Mouse (Mus musculus) megakaryocyte, embryonic 14.5 days (primary cell): ENCODE measurements around the gene Vmn1r195. TPM values are rescaled to one million over a fixed set of nuclear protein-coding genes. Genes with fewer than 3 reads are reported as not detected.
"Not testable (repeated sequence)": the region's sequence is repeated elsewhere in the genome, so short reads cannot be mapped to it uniquely, and the experiment has no call there.

Experiments
- H3K27me3 ChIP-seq: replicated peaks from 2 replicates; pipeline ENCODE3; 2012; ENCODE audit warnings: inconsistent platforms
- H3K36me3 ChIP-seq: replicated peaks from 2 replicates; pipeline ENCODE3; 2012; ENCODE audit warnings: low read length, inconsistent platforms, mixed read lengths
- H3K4me1 ChIP-seq: 2 replicates; pipeline ENCODE4 v1.6.1; 2012; ENCODE audit warnings: inconsistent platforms
- H3K4me3 ChIP-seq: replicated peaks from 2 replicates; pipeline ENCODE3; 2012; ENCODE audit warnings: moderate library complexity, mild to moderate bottlenecking, inconsistent platforms
- H3K9me3 ChIP-seq: 2 replicates; pipeline ENCODE4 v1.6.1; 2012; ENCODE audit warnings: inconsistent platforms
- FLI1 ChIP-seq: IDR thresholded peaks from 2 replicates; pipeline ENCODE4 v1.6.1; 2012; ENCODE audit warnings: low read length, inconsistent platforms, mixed read lengths
- GATA1 ChIP-seq: IDR thresholded peaks from 3 replicates; pipeline ENCODE4 v1.6.1; 2012; ENCODE audit warnings: mixed read lengths, low read length, inconsistent platforms, borderline replicate concordance
- polyA plus RNA-seq: library from polyadenylated mRNA; stranded (reverse); fragments of >175 nt; gene quantifications from 2 replicates; pipeline ENCODE4 v1.2.3, GENCODE M21; 2012; ENCODE audit warnings: low replicate concordance; ENCODE audit not compliant: insufficient read depth

Gene Vmn1r195
- not detected in 2 replicates for polyA plus RNA-seq

- not testable (repeated sequence) for H3K4me1 ChIP-seq, H3K4me3 ChIP-seq, H3K9me3 ChIP-seq, H3K36me3 ChIP-seq, H3K27me3 ChIP-seq
Observed at GRCm38 (mm10) chr13:22270222-22270621, at the start of gene Vmn1r195. Gene Vmn1r195, plus strand, starts transcription at chr13:22270522.

DNA sequence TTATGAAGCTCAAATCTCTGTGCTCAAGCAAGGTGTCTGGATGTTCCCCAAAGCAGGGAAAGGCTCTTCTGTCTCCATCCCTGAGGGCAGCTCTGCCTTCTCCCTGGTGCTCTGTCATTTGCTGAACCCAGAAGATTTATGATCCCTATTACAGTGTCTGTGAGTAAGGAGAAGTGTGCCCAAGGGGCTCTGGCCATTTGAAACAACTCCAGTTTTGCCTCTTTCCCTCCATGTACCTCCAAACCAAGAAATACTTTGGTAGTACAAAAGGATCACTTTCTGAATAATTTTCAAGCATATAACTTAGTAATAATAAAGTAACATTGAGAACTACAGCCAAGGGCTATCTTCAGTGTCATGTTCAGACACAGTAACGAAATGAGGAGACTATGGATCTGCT is 47.3 kb upstream of the Vmn1r195 start, which contains the start of gene Vmn1r193:
Gene Vmn1r193, minus strand, starts transcription at position 101 of the 400 bp plus-strand sequence.
- H3K27me3 ChIP-seq, H3K9me3 ChIP-seq, H3K36me3 ChIP-seq, H3K4me1 ChIP-seq, H3K4me3 ChIP-seq: not testable (repeated sequence)

GRCm38 (mm10) chr13:22243915-22244314 is 26.4 kb upstream of the Vmn1r195 start, which contains the start of gene Vmn1r194:
Gene Vmn1r194, plus strand, starts transcription at chr13:22244215.
- TF ChIP-seq GATA1 (no peak), FLI1 (no peak)
- H3K4me3 ChIP-seq: no peak within 1 kb of the TSS

GRCm38 (mm10) chr13:22271721-22272120 is 1.4 kb downstream of the Vmn1r195 start:
- Histone ChIP-seq H3K4me1 (no peaks in the 10 kb centered on the region; the same call in 1 of the 2 replicates), H3K9me3 (no peaks in the 10 kb centered on the region; the same call in 1 of the 2 replicates), H3K36me3 (no peaks in the 10 kb centered on the region), H3K4me3 (no peak overlapping the region), H3K27me3 (no peaks in the 10 kb centered on the region)
- no peak for TF ChIP-seq FLI1
- TF ChIP-seq GATA1: no peak

More at GRCm38 (mm10) chr13:22243915-22244314, 26.4 kb upstream of the Vmn1r195 start, which contains the start of gene Vmn1r194:
- no peaks in the 10 kb centered on the region for H3K4me1 ChIP-seq
- H3K36me3 ChIP-seq: no peaks in the 10 kb centered on the region
- no peaks in the 10 kb centered on the region for H3K9me3 ChIP-seq
- H3K27me3 ChIP-seq: no peaks in the 10 kb centered on the region

DNA sequence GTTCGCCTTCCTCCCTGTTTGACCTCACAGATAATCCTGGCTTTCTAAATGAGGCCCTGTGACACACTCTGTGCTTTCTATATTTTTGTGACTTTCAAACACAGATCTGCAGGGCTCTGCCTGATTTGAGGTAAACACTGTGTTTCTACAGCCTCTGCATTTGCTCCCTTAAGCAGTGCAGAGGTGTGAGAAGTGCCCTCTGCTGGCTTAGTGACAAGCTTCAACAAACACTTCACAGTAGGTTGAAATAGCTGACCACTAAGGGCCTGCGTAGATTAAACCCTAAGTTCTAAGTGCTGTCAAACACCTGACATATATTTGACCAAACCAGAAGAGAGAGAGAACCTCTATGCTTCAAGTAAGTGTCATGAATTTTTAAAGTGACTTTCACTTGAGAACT is 14.3 kb downstream of the Vmn1r195 start:
- H3K4me3 ChIP-seq: no peak overlapping the region
- H3K36me3 ChIP-seq: no peaks in the 10 kb centered on the region
- H3K4me1 ChIP-seq: no peaks in the 10 kb centered on the region
- H3K27me3 ChIP-seq: no peaks in the 10 kb centered on the region
- TF ChIP-seq FLI1 (no peak), GATA1 (no peak)
- H3K9me3 ChIP-seq: peaks cover 3% of the 10 kb centered on the region; the same call in 1 of the 2 replicates

DNA sequence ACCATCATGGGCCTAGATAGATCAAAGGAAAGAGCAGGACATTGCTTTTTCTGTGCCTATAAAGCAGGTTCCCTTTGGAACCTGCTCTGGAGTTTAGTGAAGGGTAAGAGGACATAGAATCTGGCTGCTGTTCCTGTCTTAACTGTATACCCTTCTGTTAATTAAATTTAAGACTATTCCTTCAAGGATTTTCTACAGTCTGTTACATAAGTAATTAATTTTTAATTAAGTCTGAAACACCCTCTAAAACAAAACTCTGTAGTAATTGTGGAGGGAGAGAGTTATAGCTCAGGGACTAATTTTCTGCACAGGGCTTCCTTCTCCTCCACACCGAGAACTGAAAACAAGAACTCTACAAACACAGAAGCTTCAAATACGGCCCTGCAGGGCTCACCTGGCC is 19.3 kb downstream of the Vmn1r195 start, which contains the start of gene Vmn1r196:
Gene Vmn1r196, plus strand, starts transcription at position 301 of the 400 bp plus-strand sequence.
- TF ChIP-seq FLI1: no peak
- no peak for TF ChIP-seq GATA1
- Histone ChIP-seq H3K4me1 (no peaks in the 10 kb centered on the region), H3K36me3 (no peaks in the 10 kb centered on the region)

DNA sequence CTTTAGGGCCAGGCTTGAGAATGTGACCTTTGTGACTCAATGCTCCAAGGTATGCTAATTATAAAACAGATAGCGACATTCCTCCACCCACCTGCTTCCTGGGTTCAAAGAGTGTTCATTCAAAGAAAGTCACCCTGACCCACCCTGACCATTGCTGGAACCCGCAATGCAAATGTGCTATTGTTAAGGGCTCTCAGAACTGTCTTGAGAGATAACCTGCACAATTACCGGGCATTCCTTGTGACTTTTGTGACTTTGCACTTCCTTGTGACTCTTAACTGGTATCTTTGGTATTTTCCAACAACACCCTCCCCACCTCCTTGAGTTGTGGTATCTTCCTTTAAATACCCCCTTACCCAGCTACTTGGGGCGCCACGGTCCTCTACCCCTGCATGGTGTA is 37.8 kb downstream of the Vmn1r195 start:
- not testable (repeated sequence) for H3K27me3 ChIP-seq, H3K36me3 ChIP-seq, H3K4me1 ChIP-seq, H3K4me3 ChIP-seq
- H3K9me3 ChIP-seq: peaks cover 25% of the 10 kb centered on the region

More for the DNA sequence above, 19.3 kb downstream of the Vmn1r195 start, which contains the start of gene Vmn1r196:
- H3K9me3 ChIP-seq: peaks cover 3% of the 10 kb centered on the region; the same call in 1 of the 2 replicates
- H3K27me3 ChIP-seq: no peaks in the 10 kb centered on the region
- no peak within 1 kb of the TSS for H3K4me3 ChIP-seq

GRCm38 (mm10) chr13:22315361-22315760 is 45.0 kb downstream of the Vmn1r195 start:
- Histone ChIP-seq H3K27me3 (no peaks in the 10 kb centered on the region), H3K4me3 (no peak overlapping the region), H3K9me3 (peaks cover 24% of the 10 kb centered on the region), H3K36me3 (no peaks in the 10 kb centered on the region), H3K4me1 (no peaks in the 10 kb centered on the region)
- TF ChIP-seq FLI1: no peak
- TF ChIP-seq GATA1: no peak

GRCm38 (mm10) chr13:22317366-22317765 is 47.0 kb downstream of the Vmn1r195 start:
- no peaks in the 10 kb centered on the region for H3K4me1 ChIP-seq
- TF ChIP-seq FLI1 (no peak), GATA1 (no peak)

GRCm38 (mm10) chr13:22320091-22320490 is 49.8 kb downstream of the Vmn1r195 start:
- H3K36me3 ChIP-seq: no peaks in the 10 kb centered on the region
- TF ChIP-seq GATA1 (no peak), FLI1 (no peak)
- no peak overlapping the region for H3K4me3 ChIP-seq
- no peaks in the 10 kb centered on the region for H3K27me3 ChIP-seq
- H3K9me3 ChIP-seq: peaks cover 4% of the 10 kb centered on the region; the same call in 1 of the 2 replicates
- H3K4me1 ChIP-seq: no peaks in the 10 kb centered on the region

More at GRCm38 (mm10) chr13:22317366-22317765, 47.0 kb downstream of the Vmn1r195 start:
- Histone ChIP-seq H3K27me3 (no peaks in the 10 kb centered on the region), H3K9me3 (peaks cover 18% of the 10 kb centered on the region), H3K36me3 (no peaks in the 10 kb centered on the region), H3K4me3 (no peak overlapping the region)

- no peak within 1 kb of the TSS for H3K4me3 ChIP-seq
- no peak for TF ChIP-seq GATA1
- no peak for TF ChIP-seq FLI1
- no peaks in the 10 kb centered on the region for H3K36me3 ChIP-seq
- no peaks in the 10 kb centered on the region for H3K4me1 ChIP-seq
- H3K27me3 ChIP-seq: no peaks in the 10 kb centered on the region
- no peaks in the 10 kb centered on the region for H3K9me3 ChIP-seq
Observed at GRCm38 (mm10) chr13:22324289-22324688, 54.0 kb downstream of the Vmn1r195 start, which contains the start of gene Vmn1r197. Gene Vmn1r197, plus strand, starts transcription at chr13:22324589.

Other genes starting within 250 kb of the Vmn1r195 start
- 89.8 and 975 TPM in 2 replicates for gene Hist1h2ah, start 235.0 kb upstream of the Vmn1r195 start, polyA plus RNA-seq
- 7.0 TPM in 1 of 2 replicates, not detected in the other for gene Hist1h2bk, start 234.7 kb upstream of the Vmn1r195 start, polyA plus RNA-seq
- gene Hist1h4i, start 229.2 kb upstream of the Vmn1r195 start, polyA plus RNA-seq: 304 and 570 TPM in 2 replicates
- gene Hist1h2ag, start 227.6 kb upstream of the Vmn1r195 start, polyA plus RNA-seq: 24.5 and 35.7 TPM in 2 replicates
- gene Hist1h2bj, start 227.3 kb upstream of the Vmn1r195 start, polyA plus RNA-seq: 27.3 and 32.8 TPM in 2 replicates
- gene Vmn1r188, start 186.1 kb upstream of the Vmn1r195 start, polyA plus RNA-seq: not detected in 2 replicates
- gene Vmn1r189, start 164.7 kb upstream of the Vmn1r195 start, polyA plus RNA-seq: not detected in 2 replicates
- gene Vmn1r191, start 86.6 kb upstream of the Vmn1r195 start, polyA plus RNA-seq: not detected in 2 replicates
- gene Vmn1r192, start 79.4 kb upstream of the Vmn1r195 start, polyA plus RNA-seq: not detected in 2 replicates
- 0.03 TPM in 1 of 2 replicates, not detected in the other for gene Vmn1r193, start 47.4 kb upstream of the Vmn1r195 start, polyA plus RNA-seq
- gene Vmn1r194, start 26.3 kb upstream of the Vmn1r195 start, polyA plus RNA-seq: not detected in 2 replicates
- 0.42 TPM in 1 of 2 replicates, not detected in the other for gene Vmn1r196, start 19.4 kb downstream of the Vmn1r195 start, polyA plus RNA-seq
- not detected in 2 replicates for gene Vmn1r197, start 54.1 kb downstream of the Vmn1r195 start, polyA plus RNA-seq
- not detected in 2 replicates for gene Vmn1r198, start 79.8 kb downstream of the Vmn1r195 start, polyA plus RNA-seq
- gene Vmn1r199, start 109.3 kb downstream of the Vmn1r195 start, polyA plus RNA-seq: not detected in 2 replicates
- not detected in 2 replicates for gene Vmn1r200, start 119.9 kb downstream of the Vmn1r195 start, polyA plus RNA-seq
- not detected in 2 replicates for gene Vmn1r201, start 201.4 kb downstream of the Vmn1r195 start, polyA plus RNA-seq
- 0.39 TPM in 1 of 2 replicates, not detected in the other for gene Vmn1r202, start 234.9 kb downstream of the Vmn1r195 start, polyA plus RNA-seq
- gene Vmn1r203, start 247.6 kb downstream of the Vmn1r195 start, polyA plus RNA-seq: not detected in 2 replicates